Mouse (Mus musculus) midbrain, embryonic 12.5 days (tissue): Measurements from ENCODE around the gene Hist2h3b. TPM values are rescaled to one million over a fixed set of nuclear protein-coding genes. Genes with fewer than 3 reads are reported as not detected.
"Not testable (repeated sequence)": the region's sequence is repeated elsewhere in the genome, so short reads cannot be mapped to it uniquely, and the experiment has no call there.

Experiments used
- ATAC-seq: fragments of 200-750 bp; cut with Nextera tagmentation; 2 replicates; pipeline ENCODE4 v1.8.0; 2017; ENCODE audit warnings: low read depth, moderate TSS enrichment, moderate library complexity; ENCODE audit not compliant: low FRiP score
- H3K27ac ChIP-seq: fragments of 300-500 bp; sonication (generic); replicated peaks from 2 replicates; pipeline ENCODE4 v1.5.1; 2016; ENCODE audit warnings: mild to moderate bottlenecking
- H3K27me3 ChIP-seq: fragments of 300-500 bp; sonication (generic); 2 replicates; pipeline ENCODE4 v1.6.1; 2016; ENCODE audit warnings: mild to moderate bottlenecking
- H3K36me3 ChIP-seq: fragments of 300-500 bp; sonication (generic); 2 replicates; pipeline ENCODE4 v1.6.1; 2016
- H3K4me1 ChIP-seq: fragments of 300-500 bp; sonication (generic); 2 replicates; pipeline ENCODE4 v1.6.1; 2016
- H3K4me2 ChIP-seq: fragments of 300-500 bp; sonication (generic); replicated peaks from 2 replicates; pipeline ENCODE4 v1.6.1; 2016; ENCODE audit warnings: mild to moderate bottlenecking, moderate library complexity
- H3K4me3 ChIP-seq: fragments of 300-500 bp; sonication (generic); 2 replicates; pipeline ENCODE4 v1.5.1; 2016; ENCODE audit warnings: mild to moderate bottlenecking
- H3K9ac ChIP-seq: fragments of 300-500 bp; sonication (generic); replicated peaks from 2 replicates; pipeline ENCODE4 v1.6.1; 2016; ENCODE audit warnings: mild to moderate bottlenecking, moderate library complexity
- H3K9me3 ChIP-seq: fragments of 300-500 bp; sonication (generic); 2 replicates; pipeline ENCODE4 v1.6.1; 2016; ENCODE audit warnings: mild to moderate bottlenecking
- WGBS: fragments of 180-500 bp; shearing (Covaris S2); methylation state at CpG from one replicate; pipeline ENCODE4 v1.1.7; 2016; 5-methylcytosine and 5-hydroxymethylcytosine counted together
- polyA plus RNA-seq: library from polyadenylated mRNA; unstranded; fragments of >200 nt; fragmentation: Nextera tagmentation; extraction: Ambion mirVana; gene quantifications from 2 replicates; pipeline ENCODE4 v1.2.1, GENCODE M21; 2016

Gene Hist2h3b
- polyA plus RNA-seq, 1 experiment from 2014 or later, result 76.0 TPM

- Histone ChIP-seq H3K27ac (peak overlapping the region; percentile 88), H3K4me3 (peak overlapping the region; percentile 19; the same call in 1 of the 2 replicates)
- ATAC-seq, result no peak
These were observed 27.7 kb upstream of the Hist2h3b start for GRCm38 (mm10) chr3:96240799-96241197.

GRCm38 (mm10) chr3:96243921-96244572 lies 24.4 kb upstream of the Hist2h3b start:
- 0 out of 2 replicates have a peak overlapping the region, but pooled peaks have one; percentile 50 for H3K4me3 ChIP-seq
- 84% methylated on average over 7 of the region's 7 CpGs for WGBS

More at GRCm38 (mm10) chr3:96240799-96241197, 27.7 kb upstream of the Hist2h3b start:
- Histone ChIP-seq H3K9ac (peak overlapping the region; percentile 41; the same call in 1 of the 2 replicates), H3K4me2 (peak overlapping the region; percentile 42), H3K27me3 (no peaks in the 10 kb centered on the region), H3K4me1 (peaks cover 28% of the 10 kb centered on the region), H3K9me3 (no peaks in the 10 kb centered on the region), H3K36me3 (no peaks in the 10 kb centered on the region)
- WGBS, result 75% methylated on average over 9 of the region's 9 CpGs

GRCm38 (mm10) chr3:96245003-96245886 lies 23.2 kb upstream of the Hist2h3b start, which contains the start of gene Hist2h2aa1:
Gene Hist2h2aa1 (plus strand): TSS chr3:96245497.
- Histone ChIP-seq H3K27ac (peak within 1 kb of the TSS; percentile 98), H3K4me1 (peaks cover 31% of the 10 kb centered on the region), H3K4me2 (peak within 1 kb of the TSS; percentile 65), H3K4me3 (peak within 1 kb of the TSS; percentile 50), H3K9ac (peak within 1 kb of the TSS; percentile 73)
- under 1% methylated on average over 41 of the region's 88 CpGs for WGBS
- peak; percentile 82 for ATAC-seq
- H3K27me3 ChIP-seq, H3K36me3 ChIP-seq, H3K9me3 ChIP-seq: not testable (repeated sequence)

More at GRCm38 (mm10) chr3:96243921-96244572, 24.4 kb upstream of the Hist2h3b start:
- H3K27ac ChIP-seq, result peak overlapping the region; percentile 98
- ATAC-seq, result no peak
- no peaks in the 10 kb centered on the region for H3K36me3 ChIP-seq
- H3K9me3 ChIP-seq, result no peaks in the 10 kb centered on the region
- H3K9ac ChIP-seq, result peak overlapping the region; percentile 73
- no peaks in the 10 kb centered on the region for H3K27me3 ChIP-seq
- H3K4me2 ChIP-seq, result peak overlapping the region; percentile 65
- peaks cover 31% of the 10 kb centered on the region for H3K4me1 ChIP-seq

- Histone ChIP-seq H3K4me2 (peak overlapping the region; percentile 43), H3K9ac (0 out of 2 replicates have a peak overlapping the region, but pooled peaks have one; percentile 52), H3K4me1 (peaks cover 27% of the 10 kb centered on the region), H3K27ac (peak overlapping the region; percentile 79), H3K4me3 (peak overlapping the region; percentile 36)
- H3K36me3 ChIP-seq, ATAC-seq, H3K9me3 ChIP-seq, H3K27me3 ChIP-seq: not testable (repeated sequence)
- under 1% methylated on average over 10 of the region's 21 CpGs for WGBS
These were observed 22.4 kb upstream of the Hist2h3b start for GRCm38 (mm10) chr3:96246018-96246417.

- Histone ChIP-seq H3K9ac (peak within 1 kb of the TSS; percentile 56; the same call in 1 of the 2 replicates), H3K4me1 (peaks cover 27% of the 10 kb centered on the region), H3K4me3 (peak within 1 kb of the TSS; percentile 41), H3K4me2 (peak within 1 kb of the TSS; percentile 55), H3K27ac (peak within 1 kb of the TSS; percentile 79)
- not testable (repeated sequence) for H3K9me3 ChIP-seq, H3K36me3 ChIP-seq, H3K27me3 ChIP-seq
- ATAC-seq, result peak; percentile 94
- WGBS, result 0% methylated on average over 11 of the region's 47 CpGs
These were observed 22.0 kb upstream of the Hist2h3b start, which contains the start of gene Hist2h3c1 for GRCm38 (mm10) chr3:96246427-96246856. Gene Hist2h3c1 (plus strand): TSS chr3:96246685.

- no peak for ATAC-seq
- Histone ChIP-seq H3K4me1 (peaks cover 27% of the 10 kb centered on the region), H3K27me3 (no peaks in the 10 kb centered on the region), H3K9ac (peak overlapping the region; percentile 56; the same call in 1 of the 2 replicates), H3K36me3 (no peaks in the 10 kb centered on the region), H3K27ac (peak overlapping the region; percentile 66), H3K9me3 (no peaks in the 10 kb centered on the region), H3K4me2 (peak overlapping the region; percentile 55), H3K4me3 (peak overlapping the region; percentile 41)
- WGBS, result 2% methylated on average over 11 of the region's 11 CpGs
These were observed 20.9 kb upstream of the Hist2h3b start for GRCm38 (mm10) chr3:96247356-96248140.

GRCm38 (mm10) chr3:96248141-96249033 lies 20.1 kb upstream of the Hist2h3b start:
- Histone ChIP-seq H3K4me2 (peak overlapping the region; percentile 55), H3K4me1 (peaks cover 27% of the 10 kb centered on the region), H3K9ac (no peak overlapping the region), H3K27me3 (no peaks in the 10 kb centered on the region), H3K4me3 (peak overlapping the region; percentile 41), H3K36me3 (no peaks in the 10 kb centered on the region), H3K27ac (0 out of 2 replicates have a peak overlapping the region, but pooled peaks have one; percentile 20), H3K9me3 (no peaks in the 10 kb centered on the region)
- 53% methylated on average over 6 of the region's 6 CpGs for WGBS
- ATAC-seq, result no peak

- ATAC-seq, result no peak
- H3K4me1 ChIP-seq, result peaks cover 25% of the 10 kb centered on the region
- WGBS, result 57% methylated on average over 4 of the region's 4 CpGs
- H3K9ac ChIP-seq, result no peak overlapping the region
- 0 out of 2 replicates have a peak overlapping the region, but pooled peaks have one; percentile 20 for H3K27ac ChIP-seq
- H3K4me2 ChIP-seq, result peak overlapping the region; percentile 55
- H3K9me3 ChIP-seq, result no peaks in the 10 kb centered on the region
- no peaks in the 10 kb centered on the region for H3K27me3 ChIP-seq
- H3K36me3 ChIP-seq, result no peaks in the 10 kb centered on the region
- no peak overlapping the region for H3K4me3 ChIP-seq
These were observed 19.5 kb upstream of the Hist2h3b start for GRCm38 (mm10) chr3:96249034-96249345.

- WGBS, result 83% methylated on average over 3 of the region's 3 CpGs
- peaks cover 18% of the 10 kb centered on the region for H3K4me1 ChIP-seq
- no peak overlapping the region for H3K4me3 ChIP-seq
- H3K36me3 ChIP-seq, result no peaks in the 10 kb centered on the region
- H3K4me2 ChIP-seq, result no peak overlapping the region
- no peak overlapping the region for H3K9ac ChIP-seq
- H3K27me3 ChIP-seq, result no peaks in the 10 kb centered on the region
- ATAC-seq, result no peak
- no peaks in the 10 kb centered on the region for H3K9me3 ChIP-seq
- H3K27ac ChIP-seq, result no peak overlapping the region
These were observed 17.6 kb upstream of the Hist2h3b start for GRCm38 (mm10) chr3:96250890-96251289.

GRCm38 (mm10) chr3:96251787-96252186 lies 16.7 kb upstream of the Hist2h3b start:
- no peak overlapping the region for H3K4me3 ChIP-seq
- H3K27ac ChIP-seq, result no peak overlapping the region
- no peak for ATAC-seq
- no peak overlapping the region for H3K4me2 ChIP-seq
- no peaks in the 10 kb centered on the region for H3K9me3 ChIP-seq
- no peak overlapping the region for H3K9ac ChIP-seq
- H3K4me1 ChIP-seq, result peaks cover 18% of the 10 kb centered on the region
- H3K27me3 ChIP-seq, result no peaks in the 10 kb centered on the region
- no peaks in the 10 kb centered on the region for H3K36me3 ChIP-seq
- 94% methylated on average over 3 of the region's 3 CpGs for WGBS
